Mouse (Mus musculus): ENCODE data around the gene Bag6.

Gene Bag6

GRCm38 (mm10) chr17:35134801-35135590, at the start of gene Bag6:
Gene Bag6 (plus strand): TSS chr17:35135178.
- DNase-seq (ENCODE audit: inconsistent age in 2 of 2, low spot score in 1 of 2), result peak; percentile 96 to 99

GRCm38 (mm10) chr17:35085208-35085865, 49.6 kb upstream of the Bag6 start, which contains the start of gene Ly6g6f:
Gene Ly6g6f (minus strand): TSS chr17:35085610.
- DNase-seq (ENCODE audit: inconsistent age in 2 of 2, low spot score in 1 of 2), result no peak

GRCm38 (mm10) chr17:35088151-35088550, 46.8 kb upstream of the Bag6 start:
- no peak for DNase-seq (ENCODE audit: inconsistent age in 2 of 2, low spot score in 1 of 2)

- peak; percentile 95 to 98 for DNase-seq (ENCODE audit: inconsistent age in 2 of 2, low spot score in 1 of 2)
Observed at GRCm38 (mm10) chr17:35088825-35089644, 45.9 kb upstream of the Bag6 start, which contains the start of gene Abhd16a. Gene Abhd16a (plus strand): TSS chr17:35089263.

- peak; percentile 45 to 69 for DNase-seq (ENCODE audit: inconsistent age in 2 of 2, low spot score in 1 of 2)
Observed at GRCm38 (mm10) chr17:35090166-35090932, 44.6 kb upstream of the Bag6 start.

- no peak for DNase-seq (ENCODE audit: inconsistent age in 2 of 2, low spot score in 1 of 2)
Observed at GRCm38 (mm10) chr17:35092403-35093198, 42.4 kb upstream of the Bag6 start.

GRCm38 (mm10) chr17:35094475-35095365, 40.3 kb upstream of the Bag6 start:
- DNase-seq (ENCODE audit: inconsistent age in 2 of 2, low spot score in 1 of 2), result no peak

GRCm38 (mm10) chr17:35096597-35096996, 38.4 kb upstream of the Bag6 start:
- no peak for DNase-seq (ENCODE audit: inconsistent age in 2 of 2, low spot score in 1 of 2)

GRCm38 (mm10) chr17:35097164-35097655, 37.8 kb upstream of the Bag6 start:
- DNase-seq (ENCODE audit: inconsistent age in 2 of 2, low spot score in 1 of 2), result no peak

- no peak for DNase-seq (ENCODE audit: inconsistent age in 2 of 2, low spot score in 1 of 2)
Observed at GRCm38 (mm10) chr17:35100196-35100765, 34.7 kb upstream of the Bag6 start.

GRCm38 (mm10) chr17:35101161-35101560, 33.8 kb upstream of the Bag6 start:
- peak; percentile 45 to 56 for DNase-seq (ENCODE audit: inconsistent age in 2 of 2, low spot score in 1 of 2)

GRCm38 (mm10) chr17:35102299-35102698, 32.7 kb upstream of the Bag6 start:
- DNase-seq (ENCODE audit: inconsistent age in 2 of 2, low spot score in 1 of 2), result peak in 1 of 2 experiments; percentile 16

- peak in 1 of 2 experiments; percentile 40 for DNase-seq (ENCODE audit: inconsistent age in 2 of 2, low spot score in 1 of 2)
Observed at GRCm38 (mm10) chr17:35103221-35103690, 31.7 kb upstream of the Bag6 start.

- no peak for DNase-seq (ENCODE audit: inconsistent age in 2 of 2, low spot score in 1 of 2)
Observed at GRCm38 (mm10) chr17:35104079-35104478, 30.9 kb upstream of the Bag6 start.

- DNase-seq (ENCODE audit: inconsistent age in 2 of 2, low spot score in 1 of 2), result no peak
Observed at GRCm38 (mm10) chr17:35104754-35105153, 30.2 kb upstream of the Bag6 start.

GRCm38 (mm10) chr17:35105740-35106389, 29.1 kb upstream of the Bag6 start:
- DNase-seq (ENCODE audit: inconsistent age in 2 of 2, low spot score in 1 of 2), result peak in 1 of 2 experiments; percentile 60

- DNase-seq (ENCODE audit: inconsistent age in 2 of 2, low spot score in 1 of 2), result no peak
Observed at GRCm38 (mm10) chr17:35106522-35106921, 28.5 kb upstream of the Bag6 start.

GRCm38 (mm10) chr17:35108097-35108496, 26.9 kb upstream of the Bag6 start, which contains the start of gene Ly6g5c:
Gene Ly6g5c (plus strand): TSS chr17:35108279.
- no peak for DNase-seq (ENCODE audit: inconsistent age in 2 of 2, low spot score in 1 of 2)
